Mouse (Mus musculus): ENCODE measurements around the gene Gstm5.
"Not testable (repeated sequence)": the region's sequence is repeated elsewhere in the genome, so short reads cannot be mapped to it uniquely, and the experiment has no call there.

- TF ChIP-seq CTCF, EP300 (IDR thresholded peaks at IDR 0.05; ENCODE audit: low read depth): not testable (repeated sequence)
Observed at GRCm38 (mm10) chr3:107889236-107889635, 6.4 kb upstream of the Gstm5 start.

Measured in liver, embryonic 14.5 days (tissue).